Mouse (Mus musculus) intestine, embryonic 14.5 days (tissue): ENCODE results near the gene Stk40. TPM values are rescaled to one million over a fixed set of nuclear protein-coding genes. Genes with fewer than 3 reads are reported as not detected.
"Not testable (repeated sequence)": the region's sequence is repeated elsewhere in the genome, so short reads cannot be mapped to it uniquely, and the experiment has no call there.

Source experiments
- ATAC-seq: fragments of 200-750 bp; cut with Nextera tagmentation; replicated peaks from 2 replicates; pipeline ENCODE4 v1.8.0; 2017; ENCODE audit warnings: low read depth, moderate number of reproducible peaks, moderate TSS enrichment, moderate library complexity; ENCODE audit not compliant: low FRiP score, low TSS enrichment
- DNase-seq: peaks from one replicate; pipeline ENCODE4 v3.0.0-alpha.2; 2018; ENCODE audit warnings: low spot score
- H3K27ac ChIP-seq: fragments of 300-500 bp; sonication (generic); 2 replicates; pipeline ENCODE4 v1.5.1; 2014; ENCODE audit warnings: low read depth, mild to moderate bottlenecking, control low read depth
- H3K27me3 ChIP-seq: fragments of 300-500 bp; sonication (generic); replicated peaks from 2 replicates; pipeline ENCODE4 v1.6.1; 2014; ENCODE audit warnings: low read length, control low read depth; ENCODE audit not compliant: control insufficient read depth, insufficient read depth
- H3K36me3 ChIP-seq: fragments of 300-500 bp; sonication (generic); 2 replicates; pipeline ENCODE4 v1.6.1; 2014; ENCODE audit warnings: low read length, control low read depth; ENCODE audit not compliant: control insufficient read depth, insufficient read depth
- H3K4me1 ChIP-seq: fragments of 300-500 bp; sonication (generic); replicated peaks from 2 replicates; pipeline ENCODE4 v1.6.1; 2014; ENCODE audit warnings: low read length, control low read depth, mixed read lengths; ENCODE audit not compliant: control insufficient read depth, insufficient read depth
- H3K4me2 ChIP-seq: fragments of 300-500 bp; sonication (generic); 2 replicates; pipeline ENCODE4 v1.6.1; 2014; ENCODE audit warnings: low read length
- H3K4me3 ChIP-seq: fragments of 300-500 bp; sonication (generic); 2 replicates; pipeline ENCODE4 v1.5.1; 2014; ENCODE audit warnings: low read depth, low read length, control low read depth, mixed read lengths
- H3K9ac ChIP-seq: fragments of 300-500 bp; sonication (generic); 2 replicates; pipeline ENCODE4 v1.6.1; 2014; ENCODE audit warnings: mild to moderate bottlenecking, low read length
- H3K9me3 ChIP-seq: fragments of 300-500 bp; sonication (generic); 2 replicates; pipeline ENCODE4 v1.6.1; 2016; ENCODE audit warnings: low read length, control low read depth; ENCODE audit not compliant: control insufficient read depth
- WGBS: fragments of 180-500 bp; shearing (Covaris S2); extraction: QIAGEN DNeasy Blood & Tissue Kit; methylation state at CpG from one replicate; pipeline ENCODE4 v1.1.7; 2014; 5-methylcytosine and 5-hydroxymethylcytosine counted together
- polyA plus RNA-seq: library from polyadenylated mRNA; unstranded; fragments of >200 nt; fragmentation: Nextera tagmentation; extraction: Ambion mirVana; gene quantifications from 2 replicates; pipeline ENCODE4 v1.2.1, GENCODE M21; 2014

The Stk40 gene
- polyA plus RNA-seq, 1 experiment from 2014 or later = 22.5 TPM

- H3K9ac ChIP-seq = peak overlapping the region; percentile 77
- H3K27me3 ChIP-seq = no peaks in the 10 kb centered on the region
- H3K36me3 ChIP-seq = peaks cover 14% of the 10 kb centered on the region
- WGBS = 59% methylated on average over 9 of the region's 9 CpGs
- H3K27ac ChIP-seq = no peak overlapping the region
- H3K4me1 ChIP-seq = peaks cover 9% of the 10 kb centered on the region; the same call in 1 of the 2 replicates
- 0 out of 2 replicates have a peak, but pooled peaks have one; percentile 1 for ATAC-seq
- peak overlapping the region; percentile 51 for H3K4me3 ChIP-seq
- DNase-seq = no peak
- no peaks in the 10 kb centered on the region for H3K9me3 ChIP-seq
- peak overlapping the region; percentile 92 for H3K4me2 ChIP-seq
Measured at GRCm38 (mm10) chr4:126161986-126162385, 58.2 kb downstream of the Stk40 start.

DNA sequence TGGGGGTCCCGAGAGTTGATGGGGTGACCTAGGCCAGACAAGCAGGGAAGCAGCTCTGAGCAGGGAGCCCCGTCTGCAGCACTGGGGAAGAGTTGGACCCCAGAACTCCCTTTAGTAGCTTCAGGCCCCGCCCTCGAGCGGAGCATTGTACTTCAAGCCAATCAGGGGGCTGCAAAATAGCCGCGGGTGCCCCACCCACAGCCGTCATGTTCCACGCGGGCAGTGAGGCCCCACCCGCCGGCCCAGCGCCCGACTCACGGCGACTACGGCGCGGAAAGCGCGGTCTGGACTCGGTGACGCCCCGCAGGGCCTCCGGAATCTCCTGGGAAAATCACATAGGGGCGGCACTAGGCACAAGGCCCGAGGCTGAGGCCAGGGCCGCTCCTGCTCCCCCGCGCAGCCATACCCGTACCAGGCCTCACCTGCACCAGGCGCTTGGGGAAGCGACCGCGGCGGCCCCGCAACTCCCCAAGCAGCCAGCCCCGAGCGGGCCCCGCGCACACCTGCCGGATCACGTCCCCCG is 58.8 kb downstream of the Stk40 start:
- Histone ChIP-seq H3K36me3 (peaks cover 17% of the 10 kb centered on the region), H3K27ac (peak overlapping the region; percentile 84), H3K9ac (peak overlapping the region; percentile 77), H3K27me3 (no peaks in the 10 kb centered on the region), H3K9me3 (no peaks in the 10 kb centered on the region), H3K4me1 (peaks cover 9% of the 10 kb centered on the region; the same call in 1 of the 2 replicates), H3K4me3 (peak overlapping the region; percentile 51), H3K4me2 (peak overlapping the region; percentile 92)
- ATAC-seq = peak; percentile 90
- WGBS = under 1% methylated on average over 44 of the region's 44 CpGs
- peak; percentile 87 for DNase-seq

GRCm38 (mm10) chr4:126163067-126163659 is 59.4 kb downstream of the Stk40 start, which contains the start of gene Sh3d21:
TSS of gene Sh3d21 (minus strand) at chr4:126163491.
- peak within 1 kb of the TSS; percentile 84 for H3K27ac ChIP-seq
- H3K9ac ChIP-seq = peak within 1 kb of the TSS; percentile 77
- H3K36me3 ChIP-seq = peaks cover 22% of the 10 kb centered on the region
- DNase-seq (peak; percentile 79), ATAC-seq (peak; percentile 70)
- H3K27me3 ChIP-seq = no peaks in the 10 kb centered on the region
- H3K9me3 ChIP-seq = no peaks in the 10 kb centered on the region
- 7% methylated on average over 22 of the region's 22 CpGs for WGBS
- peak within 1 kb of the TSS; percentile 51 for H3K4me3 ChIP-seq
- H3K4me1 ChIP-seq = peaks cover 9% of the 10 kb centered on the region; the same call in 1 of the 2 replicates
- peak within 1 kb of the TSS; percentile 92 for H3K4me2 ChIP-seq

DNA sequence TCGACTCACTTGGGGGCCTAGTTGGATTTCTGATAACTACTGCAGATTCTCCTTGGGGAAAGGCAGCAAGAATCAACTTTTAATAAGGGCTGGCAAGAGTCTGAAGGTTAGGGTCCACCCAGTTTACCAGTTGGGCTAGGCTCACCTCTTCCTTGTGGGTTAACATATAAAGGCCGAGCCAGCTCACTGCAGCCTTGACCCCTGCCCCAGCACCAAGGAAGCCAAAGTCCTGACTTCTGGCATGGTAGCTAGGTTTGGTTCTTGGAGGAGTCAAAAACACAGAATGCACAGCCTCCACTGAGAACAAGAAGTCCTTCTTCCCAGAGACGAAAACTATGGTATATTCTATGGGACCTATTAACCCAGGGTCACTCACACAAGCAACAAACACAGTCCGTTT is 59.9 kb downstream of the Stk40 start:
- 62% methylated on average over 4 of the region's 4 CpGs for WGBS
- no peak for DNase-seq
- H3K9ac ChIP-seq = no peak overlapping the region
- ATAC-seq = no peak
- peaks cover 27% of the 10 kb centered on the region for H3K36me3 ChIP-seq
- no peak overlapping the region; the same call in 1 of the 2 replicates for H3K4me2 ChIP-seq
- no peak overlapping the region for H3K4me3 ChIP-seq
- H3K27me3 ChIP-seq = no peaks in the 10 kb centered on the region
- H3K27ac ChIP-seq = peak overlapping the region; percentile 84; the same call in 1 of the 2 replicates
- H3K9me3 ChIP-seq = no peaks in the 10 kb centered on the region
- H3K4me1 ChIP-seq = peaks cover 9% of the 10 kb centered on the region; the same call in 1 of the 2 replicates

GRCm38 (mm10) chr4:126165092-126165491 is 61.3 kb downstream of the Stk40 start:
- H3K4me3 ChIP-seq, H3K27ac ChIP-seq, H3K4me2 ChIP-seq, H3K9me3 ChIP-seq, DNase-seq, ATAC-seq, H3K27me3 ChIP-seq, H3K4me1 ChIP-seq, H3K9ac ChIP-seq: not testable (repeated sequence)
- peaks cover 41% of the 10 kb centered on the region for H3K36me3 ChIP-seq
- WGBS = 66% methylated on average over 8 of the region's 10 CpGs

DNA sequence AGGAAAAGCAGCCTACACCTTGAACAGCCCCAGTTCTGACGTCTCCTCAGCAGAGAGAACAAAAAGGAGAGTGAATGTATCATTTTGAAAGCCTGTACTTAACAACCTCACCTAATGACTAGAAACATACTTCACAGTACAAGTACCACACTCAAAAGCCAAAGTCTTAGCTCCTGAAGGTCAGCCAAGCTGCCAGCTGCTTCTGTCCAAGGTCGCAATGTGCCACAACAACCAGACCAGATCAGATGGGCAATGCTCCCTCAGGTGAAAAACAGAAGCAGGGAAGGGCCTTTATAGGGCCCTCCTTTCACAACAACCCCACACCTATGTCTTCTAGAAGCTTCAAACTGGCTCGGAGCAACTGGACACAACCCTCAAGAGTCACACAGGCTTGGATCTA is 62.3 kb downstream of the Stk40 start:
- DNase-seq = no peak
- peaks cover 51% of the 10 kb centered on the region for H3K36me3 ChIP-seq
- H3K9me3 ChIP-seq = no peaks in the 10 kb centered on the region
- H3K9ac ChIP-seq = no peak overlapping the region
- H3K4me1 ChIP-seq = peaks cover 9% of the 10 kb centered on the region; the same call in 1 of the 2 replicates
- H3K4me3 ChIP-seq = no peak overlapping the region
- no peak for ATAC-seq
- H3K27ac ChIP-seq = no peak overlapping the region
- no peak overlapping the region for H3K4me2 ChIP-seq
- no peaks in the 10 kb centered on the region for H3K27me3 ChIP-seq
- WGBS = 77% methylated on average over 3 of the region's 3 CpGs

- Histone ChIP-seq H3K4me2 (no peak overlapping the region), H3K27me3 (no peaks in the 10 kb centered on the region), H3K4me1 (no peaks in the 10 kb centered on the region), H3K9me3 (no peaks in the 10 kb centered on the region), H3K9ac (no peak overlapping the region), H3K27ac (no peak overlapping the region), H3K4me3 (no peak overlapping the region), H3K36me3 (peaks cover 79% of the 10 kb centered on the region)
- WGBS = 89% methylated on average over 6 of the region's 6 CpGs
- DNase-seq = no peak
- ATAC-seq = no peak
Measured at GRCm38 (mm10) chr4:126168851-126169250, 65.1 kb downstream of the Stk40 start.

DNA sequence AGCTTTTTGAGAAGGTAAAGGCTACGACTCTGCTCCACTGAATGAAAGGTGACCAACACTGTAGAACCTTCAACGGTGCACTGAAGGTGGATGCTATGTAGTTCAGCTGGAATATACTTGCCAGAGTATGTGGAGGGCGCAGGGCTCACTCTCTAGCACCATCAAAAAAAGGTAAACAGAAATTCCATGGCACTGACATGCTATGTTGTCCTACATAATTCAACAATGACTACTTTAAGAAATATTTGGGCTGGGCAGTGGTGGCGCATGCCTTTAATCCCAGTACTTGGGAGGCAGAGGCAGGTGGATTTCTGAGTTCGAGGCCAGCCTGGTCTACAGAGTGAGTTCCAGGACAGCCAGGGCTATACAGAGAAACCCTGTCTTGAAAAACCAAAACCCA is 67.0 kb downstream of the Stk40 start:
- 96% methylated on average over 5 of the region's 5 CpGs for WGBS
- peaks cover 96% of the 10 kb centered on the region for H3K36me3 ChIP-seq

DNA sequence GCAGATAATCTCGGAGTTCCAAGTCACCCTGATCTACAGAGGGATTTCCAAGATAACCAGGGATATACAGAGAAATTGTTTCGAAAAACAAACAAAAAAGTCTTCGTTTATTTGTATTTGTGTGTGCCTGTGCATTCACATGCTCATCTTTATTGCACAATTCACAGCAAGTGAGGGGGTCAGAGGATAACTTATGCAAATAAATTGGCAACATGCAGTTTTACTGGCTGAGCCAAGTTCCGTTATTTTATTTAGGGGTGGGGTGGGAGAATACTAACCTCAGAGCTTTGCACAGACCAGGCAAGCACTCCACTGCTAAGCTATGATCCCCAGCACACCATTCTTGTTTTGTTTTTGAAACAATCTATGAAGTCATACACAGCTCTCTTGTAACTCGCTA is 70.0 kb downstream of the Stk40 start:
- Histone ChIP-seq H3K4me1 (no peaks in the 10 kb centered on the region), H3K27me3 (no peaks in the 10 kb centered on the region), H3K4me3 (no peak overlapping the region), H3K9me3 (no peaks in the 10 kb centered on the region), H3K36me3 (peaks cover 94% of the 10 kb centered on the region), H3K27ac (no peak overlapping the region), H3K4me2 (no peak overlapping the region), H3K9ac (no peak overlapping the region)
- no peak for DNase-seq
- no peak for ATAC-seq
- WGBS = 92% methylated on average over 5 of the region's 5 CpGs

More for the DNA sequence above, 67.0 kb downstream of the Stk40 start:
- not testable (repeated sequence) for ATAC-seq, H3K9me3 ChIP-seq, DNase-seq, H3K4me3 ChIP-seq, H3K27ac ChIP-seq, H3K4me2 ChIP-seq, H3K4me1 ChIP-seq, H3K27me3 ChIP-seq, H3K9ac ChIP-seq
